Mouse (Mus musculus) brain, embryonic 14.5 days (tissue): ENCODE measurements around the gene C2cd4c. TPM values are rescaled to one million over a fixed set of nuclear protein-coding genes. Genes with fewer than 3 reads are reported as not detected.

Experiments
- DNase-seq: peaks from one replicate; pipeline ENCODE4 v3.0.0-alpha.2; 2011; ENCODE audit warnings: low read depth
- CTCF ChIP-seq: fragments of 200-500 bp; IDR thresholded peaks from 2 replicates; pipeline ENCODE4 v1.5.1; 2012; ENCODE audit warnings: inconsistent platforms, mild to moderate bottlenecking, moderate library complexity, borderline replicate concordance; ENCODE audit not compliant: insufficient read depth, insufficient read length; ENCODE audit errors: extremely low read depth
- POLR2A ChIP-seq: fragments of 200-500 bp; IDR thresholded peaks from 2 replicates; pipeline ENCODE4 v1.6.1; 2012; ENCODE audit warnings: mild to moderate bottlenecking, inconsistent platforms, borderline replicate concordance; ENCODE audit not compliant: poor library complexity, insufficient read depth, insufficient read length, severe bottlenecking; ENCODE audit errors: extremely low read depth
- polyA plus RNA-seq: library from polyadenylated mRNA; depleted of rRNA; stranded (reverse); fragments of >200 nt; gene quantifications from 2 replicates; pipeline ENCODE4 v1.2.3, GENCODE M21; 2012; rRNA removed

The C2cd4c gene
- 8.2 and 10.4 TPM in 2 replicates for polyA plus RNA-seq

- TF ChIP-seq POLR2A (no peak), CTCF (no peak)
- peak; percentile 91 for DNase-seq
Measured at GRCm38 (mm10) chr10:79613578-79614304, at the start of gene C2cd4c. TSS of gene C2cd4c (minus strand) at chr10:79614025.

GRCm38 (mm10) chr10:79661861-79662260 lies 48.0 kb upstream of the C2cd4c start:
- TF ChIP-seq CTCF = no peak
- no peak for TF ChIP-seq POLR2A

DNA sequence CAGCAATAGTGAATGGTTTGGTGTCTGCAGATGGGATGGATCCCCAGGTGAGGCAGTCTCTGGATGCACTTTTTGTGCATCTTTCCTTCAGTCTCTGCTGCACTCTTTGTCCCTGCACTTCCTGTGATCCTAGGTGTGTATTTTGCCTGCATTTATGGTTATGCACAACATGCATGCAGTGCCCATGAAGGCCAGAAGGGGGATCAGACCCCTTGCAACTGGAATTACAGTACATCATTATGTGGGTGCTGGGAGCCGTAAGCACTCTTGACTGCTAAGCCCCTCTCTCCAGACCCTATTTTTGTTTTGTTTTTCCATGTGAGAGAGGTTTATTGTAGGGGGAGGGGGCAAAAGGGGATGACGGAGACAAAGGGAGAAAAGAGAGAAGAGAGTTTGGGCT lies 46.5 kb upstream of the C2cd4c start:
- peak; percentile 51; the same call in 1 of the 2 replicates for TF ChIP-seq CTCF
- no peak for TF ChIP-seq POLR2A
- no peak for DNase-seq

More at GRCm38 (mm10) chr10:79661861-79662260, 48.0 kb upstream of the C2cd4c start:
- no peak for DNase-seq

- TF ChIP-seq CTCF (peak; percentile 40; the same call in 1 of the 2 replicates), POLR2A (no peak)
- no peak for DNase-seq
Measured at GRCm38 (mm10) chr10:79658829-79659228, 45.0 kb upstream of the C2cd4c start.

DNA sequence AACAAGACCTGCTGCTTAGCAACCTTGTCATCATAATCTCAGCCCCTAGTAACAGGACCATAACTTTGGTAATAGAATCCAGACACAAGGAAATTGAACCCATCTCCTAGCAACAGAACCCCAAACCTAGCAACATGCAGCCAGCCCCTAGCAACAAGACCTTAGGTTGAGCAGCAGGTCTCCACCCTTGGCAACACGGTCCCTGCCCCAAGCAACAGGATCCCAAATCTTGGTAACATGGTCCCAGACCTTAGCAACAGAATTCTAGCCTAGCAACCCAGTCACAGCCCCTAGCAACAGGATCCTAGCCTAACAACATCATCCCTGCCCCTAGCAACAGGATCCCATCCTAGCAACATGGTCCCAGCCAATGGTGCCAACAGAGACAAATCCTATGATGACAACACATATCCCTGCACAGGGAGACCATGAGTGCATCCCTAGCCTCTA lies 41.1 kb upstream of the C2cd4c start:
- DNase-seq = peak; percentile 90

GRCm38 (mm10) chr10:79652789-79653188 lies 39.0 kb upstream of the C2cd4c start:
- no peak for DNase-seq

More for the DNA sequence above, 41.1 kb upstream of the C2cd4c start:
- TF ChIP-seq POLR2A (no peak), CTCF (no peak)

DNA sequence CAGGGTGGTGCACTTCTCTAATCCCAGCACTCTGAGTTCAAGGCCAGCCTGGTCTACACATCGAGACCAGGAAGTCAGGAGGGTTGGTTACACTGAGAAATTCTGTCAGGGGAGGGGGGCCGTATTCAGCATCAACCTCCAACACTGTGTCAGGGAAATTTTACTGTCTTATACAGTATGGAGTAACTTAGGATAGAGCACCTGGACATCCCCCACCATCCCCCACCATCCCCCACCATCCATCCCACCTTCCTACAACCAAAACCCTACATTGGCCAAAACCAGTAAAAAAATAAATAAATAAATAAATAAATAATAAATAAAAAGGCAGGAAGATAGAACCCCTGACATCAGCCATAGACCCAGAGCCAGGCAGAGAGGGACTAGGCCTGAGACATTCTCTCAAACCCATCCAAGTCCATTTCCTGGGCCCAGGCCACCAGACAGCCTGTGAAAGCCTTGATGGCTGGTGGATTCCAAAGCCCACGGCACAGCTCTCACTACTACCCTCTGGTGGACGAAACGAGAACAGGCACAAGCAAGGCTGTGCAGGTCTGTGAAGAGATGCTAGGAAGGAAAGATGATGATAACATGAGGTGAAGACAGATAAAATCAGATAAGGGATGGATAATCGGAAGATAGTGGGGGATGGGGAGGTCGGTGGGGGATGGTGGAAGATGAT lies 35.4 kb upstream of the C2cd4c start:
- DNase-seq = peak; percentile 83
- TF ChIP-seq CTCF = peak; percentile 95
- TF ChIP-seq POLR2A = no peak

More at GRCm38 (mm10) chr10:79652789-79653188, 39.0 kb upstream of the C2cd4c start:
- TF ChIP-seq POLR2A = no peak
- TF ChIP-seq CTCF = no peak

GRCm38 (mm10) chr10:79645711-79646110 lies 31.9 kb upstream of the C2cd4c start, which contains the start of gene Odf3l2:
TSS of gene Odf3l2 (minus strand) at chr10:79645738.
- TF ChIP-seq POLR2A (no peak), CTCF (no peak)

GRCm38 (mm10) chr10:79638486-79639204 lies 24.8 kb upstream of the C2cd4c start:
- peak; percentile 66 for DNase-seq
- TF ChIP-seq POLR2A (no peak), CTCF (no peak)

More at GRCm38 (mm10) chr10:79645711-79646110, 31.9 kb upstream of the C2cd4c start, which contains the start of gene Odf3l2:
- no peak for DNase-seq

DNA sequence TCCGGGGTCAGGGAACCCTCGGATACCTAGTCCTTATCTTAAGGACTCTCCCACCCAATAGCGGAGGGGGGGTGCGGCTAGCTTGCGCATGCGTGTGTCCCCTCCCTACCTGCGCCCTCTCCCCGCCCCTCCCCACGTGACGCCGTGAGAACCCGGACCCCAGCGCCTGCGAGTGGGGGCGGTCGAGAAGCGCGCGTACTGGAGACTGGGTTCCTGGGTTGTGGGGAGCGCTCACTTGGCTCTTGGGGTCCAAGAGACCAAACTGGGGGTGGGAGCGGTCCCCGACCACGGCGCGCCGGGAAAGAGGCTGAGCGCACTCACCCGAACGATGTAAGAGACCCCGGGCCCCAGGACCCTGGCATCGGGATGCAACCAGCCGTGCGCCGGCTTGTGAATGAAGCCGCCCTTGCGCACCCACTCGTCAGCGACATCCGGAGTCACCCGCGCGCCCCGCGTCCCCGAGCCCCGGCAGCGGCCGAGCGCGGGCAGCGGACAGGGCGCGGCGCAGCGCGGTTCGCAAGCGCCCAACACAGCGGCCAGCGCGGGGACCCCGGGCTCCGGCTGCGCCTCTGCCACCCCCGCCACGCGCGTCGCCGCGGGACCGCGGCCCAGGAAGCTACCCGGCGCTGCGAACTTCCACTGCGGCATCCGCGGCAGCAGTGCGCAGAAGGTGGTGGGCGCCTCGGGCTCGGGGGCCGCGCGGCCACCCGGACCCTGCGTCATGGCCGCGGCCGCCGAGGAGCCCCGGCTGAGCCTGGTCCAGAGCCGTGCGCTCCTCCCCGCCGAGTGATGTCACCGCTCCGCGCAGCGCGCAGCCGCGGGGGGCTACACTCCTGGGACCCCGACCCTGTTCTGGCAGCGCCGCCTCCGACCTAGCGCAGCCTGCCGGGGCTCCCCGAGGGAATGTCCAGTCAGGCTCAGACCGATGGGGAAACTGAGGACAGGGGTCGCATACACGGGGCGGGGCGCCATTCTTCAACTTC lies 23.6 kb upstream of the C2cd4c start, which contains the start of gene Shc2:
Gene Shc2, minus strand, starts transcription at position 791 of the 983 bp plus-strand sequence.
- TF ChIP-seq POLR2A = peak; percentile 84
- no peak for TF ChIP-seq CTCF
- DNase-seq = peak; percentile 91
